Mouse (Mus musculus) stomach, embryonic 15.5 days (tissue): Measurements from ENCODE around the gene Lrrc73. TPM values are rescaled to one million over a fixed set of nuclear protein-coding genes. Genes with fewer than 3 reads are reported as not detected.

Source experiments
- ATAC-seq: fragments of 200-750 bp; cut with Nextera tagmentation; 2 replicates; pipeline ENCODE4 v1.8.0; 2017; ENCODE audit warnings: low read depth, moderate number of reproducible peaks, moderate TSS enrichment; ENCODE audit not compliant: insufficient read depth, low FRiP score
- H3K27ac ChIP-seq: fragments of 300-500 bp; sonication (generic); 2 replicates; pipeline ENCODE4 v1.5.1; 2015; ENCODE audit warnings: mild to moderate bottlenecking, inconsistent platforms
- H3K27me3 ChIP-seq: fragments of 300-500 bp; sonication (generic); replicated peaks from 2 replicates; pipeline ENCODE4 v1.6.1; 2015; ENCODE audit warnings: inconsistent platforms
- H3K36me3 ChIP-seq: fragments of 300-500 bp; sonication (generic); 2 replicates; pipeline ENCODE4 v1.6.1; 2015; ENCODE audit warnings: inconsistent platforms
- H3K4me1 ChIP-seq: fragments of 300-500 bp; sonication (generic); 2 replicates; pipeline ENCODE4 v1.6.1; 2015; ENCODE audit warnings: inconsistent platforms
- H3K4me2 ChIP-seq: fragments of 300-500 bp; sonication (generic); 2 replicates; pipeline ENCODE4 v1.6.1; 2015; ENCODE audit warnings: mild to moderate bottlenecking, inconsistent platforms
- H3K4me3 ChIP-seq: fragments of 300-500 bp; sonication (generic); replicated peaks from 2 replicates; pipeline ENCODE4 v1.5.1; 2015; ENCODE audit warnings: inconsistent platforms
- H3K9ac ChIP-seq: fragments of 300-500 bp; sonication (generic); 2 replicates; pipeline ENCODE4 v1.6.1; 2015; ENCODE audit warnings: inconsistent platforms
- H3K9me3 ChIP-seq: fragments of 300-500 bp; sonication (generic); 2 replicates; pipeline ENCODE4 v1.6.1; 2016; ENCODE audit warnings: inconsistent platforms
- WGBS: fragments of 180-500 bp; shearing (Covaris S2); methylation state at CpG from one replicate; pipeline ENCODE4 v1.1.7; 2015; 5-methylcytosine and 5-hydroxymethylcytosine counted together
- microRNA counts: library from miRNA; unstranded; fragments of <30 nt; microRNA quantifications from one replicate; lab custom pipeline; 2016
- microRNA-seq: library from miRNA; unstranded; fragments of <30 nt; microRNA quantifications from one replicate; pipeline ENCODE4, GENCODE M21; 2016
- polyA plus RNA-seq: library from polyadenylated mRNA; unstranded; fragments of >200 nt; fragmentation: Nextera tagmentation; extraction: Ambion mirVana; gene quantifications from 2 replicates; pipeline ENCODE4 v1.2.1, GENCODE M21; 2015

Gene Lrrc73
- polyA plus RNA-seq, 1 experiment from 2014 or later, result 0.58 TPM

- ATAC-seq, result no peak
- Histone ChIP-seq H3K36me3 (no peaks in the 10 kb centered on the region), H3K9me3 (no peaks in the 10 kb centered on the region), H3K4me3 (peak within 1 kb of the TSS; percentile 59), H3K4me1 (peaks cover 18% of the 10 kb centered on the region), H3K27ac (no peak within 1 kb of the TSS), H3K4me2 (peak within 1 kb of the TSS; percentile 100), H3K27me3 (peaks cover 45% of the 10 kb centered on the region), H3K9ac (peak within 1 kb of the TSS; percentile 41)
- under 1% methylated on average over 75 of the region's 86 CpGs for WGBS
Observed at GRCm38 (mm10) chr17:46297364-46298219, 44.3 kb downstream of the Lrrc73 start, which contains the start of gene Dlk2. Dlk2 (plus strand) TSS chr17:46297421.

GRCm38 (mm10) chr17:46298220-46298913 is 45.0 kb downstream of the Lrrc73 start:
- peaks cover 44% of the 10 kb centered on the region for H3K27me3 ChIP-seq
- H3K36me3 ChIP-seq, result no peaks in the 10 kb centered on the region
- no peaks in the 10 kb centered on the region for H3K9me3 ChIP-seq
- H3K9ac ChIP-seq, result peak overlapping the region; percentile 41
- H3K4me2 ChIP-seq, result peak overlapping the region; percentile 100
- peak; percentile 82; the same call in 1 of the 2 replicates for ATAC-seq
- H3K4me1 ChIP-seq, result peaks cover 18% of the 10 kb centered on the region
- H3K27ac ChIP-seq, result no peak overlapping the region
- 1% methylated on average over 48 of the region's 48 CpGs for WGBS
- peak overlapping the region; percentile 59 for H3K4me3 ChIP-seq

GRCm38 (mm10) chr17:46301892-46302291 is 48.6 kb downstream of the Lrrc73 start:
- H3K27me3 ChIP-seq, result peaks cover 19% of the 10 kb centered on the region
- H3K4me1 ChIP-seq, result peaks cover 18% of the 10 kb centered on the region
- H3K9ac ChIP-seq, result no peak overlapping the region
- no peak overlapping the region for H3K4me3 ChIP-seq
- WGBS, result 71% methylated on average over 12 of the region's 12 CpGs
- H3K4me2 ChIP-seq, result no peak overlapping the region
- no peaks in the 10 kb centered on the region for H3K9me3 ChIP-seq
- no peak for ATAC-seq
- H3K36me3 ChIP-seq, result no peaks in the 10 kb centered on the region
- no peak overlapping the region for H3K27ac ChIP-seq

GRCm38 (mm10) chr17:46304184-46304583 is 50.9 kb downstream of the Lrrc73 start:
- no peaks in the 10 kb centered on the region for H3K36me3 ChIP-seq
- H3K9me3 ChIP-seq, result no peaks in the 10 kb centered on the region
- no peaks in the 10 kb centered on the region for H3K4me1 ChIP-seq
- H3K27ac ChIP-seq, result no peak overlapping the region
- 87% methylated on average over 9 of the region's 9 CpGs for WGBS
- H3K4me3 ChIP-seq, result no peak overlapping the region
- H3K9ac ChIP-seq, result no peak overlapping the region
- no peak for ATAC-seq
- H3K4me2 ChIP-seq, result no peak overlapping the region
- H3K27me3 ChIP-seq, result no peaks in the 10 kb centered on the region; the same call in 1 of the 2 replicates

MicroRNA genes within 50 kb of the gene (microRNA counts, 519-probe panel; counts per million panel counts)
- microRNA mmu-miR-693-3p (lab: Ali Mortazavi, UCI) (not detected), microRNA mmu-miR-693-5p (lab: Ali Mortazavi, UCI) (not detected)

Small RNAs within 50 kb of the gene (microRNA-seq; reads per million reads assigned to microRNA genes)
- gene Mir693, result 0.58 reads per million

Other genes starting within 250 kb of the Lrrc73 start
- 4.9 and 5.7 TPM in 2 replicates for gene Vegfa, start 221.2 kb upstream of the Lrrc73 start, polyA plus RNA-seq
- 128 and 137 TPM in 2 replicates for gene Mrps18a, start 142.5 kb upstream of the Lrrc73 start, polyA plus RNA-seq
- 8.7 and 11.6 TPM in 2 replicates for gene Rsph9, start 109.3 kb upstream of the Lrrc73 start, polyA plus RNA-seq
- 32.9 and 33.3 TPM in 2 replicates for gene Mad2l1bp, start 100.0 kb upstream of the Lrrc73 start, polyA plus RNA-seq
- 34.7 and 35.8 TPM in 2 replicates for gene Gtpbp2, start 92.5 kb upstream of the Lrrc73 start, polyA plus RNA-seq
- gene Polh, start 50.9 kb upstream of the Lrrc73 start, polyA plus RNA-seq, result 15.3 and 15.4 TPM in 2 replicates
- 30.1 and 33.3 TPM in 2 replicates for gene Xpo5, start 50.7 kb upstream of the Lrrc73 start, polyA plus RNA-seq
- 77.4 and 79.8 TPM in 2 replicates for gene Polr1c, start 5.5 kb upstream of the Lrrc73 start, polyA plus RNA-seq
- gene Yipf3, start 5.5 kb upstream of the Lrrc73 start, polyA plus RNA-seq, result 98.2 and 104 TPM in 2 replicates
- 33.8 and 37.2 TPM in 2 replicates for gene Tjap1, start 29.5 kb downstream of the Lrrc73 start, polyA plus RNA-seq
- 4.5 and 5.7 TPM in 2 replicates for gene Dlk2, start 43.9 kb downstream of the Lrrc73 start, polyA plus RNA-seq
- gene Abcc10, start 74.8 kb downstream of the Lrrc73 start, polyA plus RNA-seq, result 5.3 and 5.9 TPM in 2 replicates
- gene Zfp318, start 130.2 kb downstream of the Lrrc73 start, polyA plus RNA-seq, result 8.2 and 9.8 TPM in 2 replicates
- gene Crip3, start 175.4 kb downstream of the Lrrc73 start, polyA plus RNA-seq, result 1.3 and 1.9 TPM in 2 replicates
- not detected in 2 replicates for gene Slc22a7, start 184.9 kb downstream of the Lrrc73 start, polyA plus RNA-seq
- gene Ttbk1, start 234.1 kb downstream of the Lrrc73 start, polyA plus RNA-seq, result 0.27 and 0.31 TPM in 2 replicates
- 47.7 and 49.7 TPM in 2 replicates for gene Dnph1, start 243.2 kb downstream of the Lrrc73 start, polyA plus RNA-seq